Comparison of ENCODE assay signal across 8 mouse cellular contexts in genomic region chr7:30649591-30650540, GRCm38 (mm10). TPM values are rescaled to one million over a fixed set of nuclear protein-coding genes. Genes with fewer than 3 reads are reported as not detected.
DNase-seq lines count a peak whose midpoint lies in the region; ATAC-seq and TF ChIP-seq lines count a peak whose summit lies in the region.

Gene Rbm42 (minus strand): TSS chr7:30650317.

- H3K36me3 ChIP-seq in megakaryocyte, embryonic 14.5 days (replicated peaks; ENCODE audit: low read length) = peaks cover 72% of the 10 kb centered on the region

- TF ChIP-seq POLR2A in cortical plate, adult 2 months (IDR thresholded peaks at IDR 0.05; ENCODE audit: extremely low read depth, insufficient read depth, low read length) = peak; percentile 55; the same call in 1 of the 2 replicates

- peak; percentile 99 for ATAC-seq in activated CD4-positive, CD25-positive, alpha-beta regulatory T cell, adult 4 months

- peak within 1 kb of the TSS; percentile 81 for H3K4me3 ChIP-seq in cortical plate, adult 2 months (ENCODE audit: insufficient read depth, low read length)
- H3K4me3 ChIP-seq in megakaryocyte, embryonic 14.5 days (replicated peaks) = peak within 1 kb of the TSS; percentile 98

- TF ChIP-seq CTCF in cortical plate, adult 2 months (IDR thresholded peaks at IDR 0.05; ENCODE audit: extremely low read depth, insufficient read depth, low read length) = no peak

- DNase-seq in gastrocnemius, adult 8-10 months (ENCODE audit: low spot score in 2 of 2) = peak; percentile 98
- DNase-seq in hindlimb bud, embryonic 11.5 days (ENCODE audit: extremely low spot score, low read depth, low spot score) = peak; percentile 92
- peak; percentile 94 to 99 for DNase-seq in left cerebral cortex, adult 8-10 months (ENCODE audit: low spot score in 2 of 2)
- peak; percentile 99 to 100 for DNase-seq in right cerebral cortex, postnatal 10 days (ENCODE audit: low spot score in 2 of 2)
- peak; percentile 95 for DNase-seq in urinary bladder, postnatal 25 days (ENCODE audit: low spot score)

- H3K9me3 ChIP-seq in megakaryocyte, embryonic 14.5 days = no peaks in the 10 kb centered on the region

- H3K27me3 ChIP-seq in megakaryocyte, embryonic 14.5 days (replicated peaks) = no peaks in the 10 kb centered on the region

- H3K27ac ChIP-seq in cortical plate, adult 2 months (ENCODE audit: insufficient read depth, low read length) = no peak within 1 kb of the TSS

- peaks cover 2% of the 10 kb centered on the region; the same call in 1 of the 2 replicates for H3K4me1 ChIP-seq in cortical plate, adult 2 months (ENCODE audit: control insufficient read depth, insufficient read depth, low read length)
- H3K4me1 ChIP-seq in megakaryocyte, embryonic 14.5 days = peaks cover 22% of the 10 kb centered on the region

RNA-seq across cellular contexts. Expression of gene Rbm42, which starts in this region (rescaled TPM):
- polyA plus RNA-seq in activated CD4-positive, CD25-positive, alpha-beta regulatory T cell, adult 4 months (2017; shearing (Covaris generic)) = 10 to 100 TPM; 25.6 to 37.9 TPM
- 59.7 and 60.1 TPM in 2 replicates for polyA plus RNA-seq in cortical plate, adult 2 months (2012; rRNA removed)
- total RNA-seq in gastrocnemius, adult 8-10 months (2022) = 10 to 100 TPM; 35.6 to 41.1 (median 38.5) TPM
- total RNA-seq in left cerebral cortex, adult 8-10 months (2022) = 10 to 100 TPM; 57.5 to 68.0 (median 63.6) TPM
- 261 and 484 TPM in 2 replicates for polyA plus RNA-seq in megakaryocyte, embryonic 14.5 days (2012; ENCODE audit: insufficient read depth, low replicate concordance)
